Mouse (Mus musculus): Measurements from ENCODE around the gene Cep55.
A peak's percentile ranks its signal among the peaks of the same experiment; 100 is the strongest.

Gene Cep55

DNA sequence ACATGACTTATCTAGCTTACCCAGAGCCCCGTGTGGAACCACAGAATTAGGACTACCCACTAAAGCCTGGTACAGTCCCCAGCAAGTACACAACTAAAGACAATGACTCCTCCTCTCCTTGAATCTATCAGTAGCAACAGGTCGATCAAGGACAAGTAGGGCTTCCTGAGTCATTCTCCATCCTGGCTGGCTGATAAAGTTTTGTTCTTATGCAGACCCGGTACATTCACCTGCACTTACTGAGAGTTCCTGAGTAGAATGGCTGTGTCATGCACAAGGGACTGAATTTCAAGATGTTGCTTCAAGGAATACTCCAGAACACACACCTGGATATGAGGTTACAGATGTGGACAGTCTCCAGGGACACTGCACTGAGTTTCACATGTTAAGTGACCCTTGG lies 9.6 kb upstream of the Cep55 start:
- DNase-seq: no peak

DNA sequence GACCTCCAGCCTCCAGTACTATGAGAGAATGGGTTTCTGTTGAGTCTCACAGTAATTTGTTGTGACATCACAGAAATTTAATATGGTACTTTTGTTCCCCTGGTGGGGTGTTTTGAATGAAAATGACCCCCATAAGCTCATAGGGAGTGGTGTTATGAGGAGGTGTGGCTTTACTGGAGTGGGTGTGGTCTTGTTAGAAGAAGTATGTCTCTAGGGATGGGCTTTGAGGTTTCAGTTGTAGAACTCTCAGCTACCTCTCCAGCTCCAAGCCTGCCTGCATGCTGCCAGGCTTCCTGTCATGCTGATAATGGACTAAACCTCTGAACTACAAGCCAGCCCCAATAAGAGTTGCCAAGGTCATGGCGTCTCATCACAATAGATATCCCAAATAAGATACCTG lies 5.1 kb upstream of the Cep55 start:
- DNase-seq: no peak

DNA sequence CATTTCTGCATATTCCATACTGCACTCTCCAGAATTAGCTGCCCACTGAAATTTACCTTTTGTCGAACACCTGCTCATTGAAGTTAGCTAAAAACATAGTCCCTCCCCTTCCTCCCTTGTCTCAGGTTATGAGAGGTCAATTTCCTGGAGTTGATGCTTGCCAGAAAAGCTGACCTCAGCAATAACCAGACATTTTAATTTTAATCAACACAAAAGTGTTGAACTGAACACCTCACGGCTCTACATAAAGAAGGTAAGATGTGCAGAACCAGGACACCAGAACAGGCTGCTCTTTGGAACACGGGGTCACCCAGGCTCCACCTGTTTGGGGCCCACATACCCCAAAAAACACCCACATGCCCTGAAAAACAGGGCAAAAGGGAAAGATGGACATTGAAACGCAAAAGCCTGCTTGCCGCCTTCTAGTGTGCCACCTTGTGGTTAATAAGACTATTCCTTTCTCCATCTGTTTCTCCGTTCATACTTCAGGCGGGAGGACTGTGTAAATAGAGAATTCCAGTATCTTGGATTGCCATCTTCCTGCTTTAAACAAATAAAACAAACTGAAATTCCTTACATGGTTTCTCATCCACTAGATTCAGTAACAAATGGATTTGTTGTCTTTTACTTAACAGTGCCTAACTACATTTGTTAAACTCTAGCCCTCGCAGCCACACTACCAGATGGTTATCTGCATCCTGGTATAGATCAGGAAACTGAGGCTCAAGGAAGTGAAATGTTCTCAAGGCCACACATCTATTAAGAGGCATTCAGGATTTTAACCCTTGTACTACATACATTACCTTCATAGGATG lies 1.4 kb upstream of the Cep55 start:
- DNase-seq: peak; percentile 13 to 38

GRCm38 (mm10) chr19:38054149-38054719 lies 577 bp upstream of the Cep55 start:
- peak; percentile 69 to 76 for DNase-seq

- no peak for DNase-seq
These were observed 987 bp downstream of the Cep55 start for GRCm38 (mm10) chr19:38055798-38056197.

GRCm38 (mm10) chr19:38056276-38056675 lies 1.5 kb downstream of the Cep55 start:
- no peak for DNase-seq

DNA sequence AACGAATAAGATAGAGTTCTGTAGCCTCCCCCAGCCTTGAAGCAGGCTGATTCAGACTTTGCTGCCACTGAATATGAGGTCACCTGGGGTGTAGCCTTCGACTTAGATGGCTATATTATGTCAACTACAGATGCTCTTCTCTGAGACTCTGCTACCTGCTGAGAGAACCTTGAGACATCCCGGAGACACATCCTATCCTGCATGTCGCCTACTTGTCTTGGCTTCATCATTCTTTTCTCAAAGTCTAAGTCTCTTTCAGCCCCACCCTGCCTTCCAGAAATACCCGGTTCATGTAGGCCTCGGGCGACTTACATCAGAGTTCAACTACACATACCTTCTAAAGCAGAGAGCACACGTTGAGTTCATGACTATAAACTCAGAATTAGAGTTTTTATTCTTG lies 2.1 kb downstream of the Cep55 start:
- DNase-seq: no peak

DNA sequence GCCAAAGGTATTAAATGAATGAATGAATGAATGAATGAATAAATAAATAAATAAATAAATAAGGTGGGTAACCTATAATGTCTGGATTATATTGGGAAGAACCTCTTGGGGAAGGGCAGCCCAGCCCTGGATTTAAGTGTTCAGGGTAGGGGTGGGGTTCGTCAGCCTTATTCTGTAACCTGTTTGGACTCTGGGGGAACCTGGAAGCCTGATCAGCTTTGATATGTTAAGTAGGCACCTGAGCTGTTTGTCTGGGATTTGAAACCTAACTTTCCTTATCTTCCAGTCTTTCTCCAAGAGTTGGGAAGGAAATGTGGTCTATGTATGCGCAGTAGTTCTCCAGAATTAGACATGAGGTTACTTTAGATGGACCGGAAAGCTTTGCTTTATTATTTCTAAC lies 8.4 kb downstream of the Cep55 start:
- no peak for DNase-seq

DNA sequence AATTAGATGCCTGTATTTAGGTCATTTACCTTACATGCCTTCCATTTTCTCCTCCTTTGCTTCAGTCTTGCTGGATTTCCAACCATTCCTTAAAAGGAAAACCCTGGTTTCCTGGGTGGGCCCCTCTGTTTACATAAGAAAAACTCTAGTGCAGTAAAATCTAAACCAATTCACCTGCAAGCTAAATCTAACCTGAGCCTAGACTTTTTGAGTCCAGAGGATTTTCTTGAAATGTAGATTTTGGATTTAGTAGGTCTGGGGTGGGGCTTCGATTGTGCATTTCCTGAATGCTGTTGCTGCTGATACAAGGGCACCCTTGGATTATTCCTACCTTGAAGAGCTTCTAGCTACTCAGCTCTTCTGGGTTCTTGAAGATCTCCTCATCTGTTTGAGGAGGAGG lies 9.2 kb downstream of the Cep55 start:
- no peak for DNase-seq

GRCm38 (mm10) chr19:38073226-38073625 lies 18.4 kb downstream of the Cep55 start:
- DNase-seq: no peak

DNA sequence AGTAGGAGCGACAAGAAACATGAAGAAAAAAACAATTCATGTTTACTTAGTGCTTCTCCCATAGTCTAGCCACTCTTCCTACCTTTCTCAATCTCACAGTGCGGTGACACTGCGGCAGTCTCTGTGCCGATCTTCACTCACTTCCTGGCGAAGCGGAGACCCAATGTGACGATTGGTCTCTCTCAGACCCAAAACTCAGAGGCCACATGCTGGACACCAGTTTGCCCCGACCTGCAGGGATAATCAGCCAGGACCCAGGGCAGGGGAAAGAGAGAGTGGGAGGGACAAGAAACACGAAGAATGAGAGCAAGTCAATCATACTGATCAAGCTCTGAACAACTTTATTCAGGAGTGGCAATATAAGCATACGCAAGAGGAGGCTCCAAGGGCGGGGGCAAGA lies 20.2 kb downstream of the Cep55 start:
- DNase-seq: no peak

DNA sequence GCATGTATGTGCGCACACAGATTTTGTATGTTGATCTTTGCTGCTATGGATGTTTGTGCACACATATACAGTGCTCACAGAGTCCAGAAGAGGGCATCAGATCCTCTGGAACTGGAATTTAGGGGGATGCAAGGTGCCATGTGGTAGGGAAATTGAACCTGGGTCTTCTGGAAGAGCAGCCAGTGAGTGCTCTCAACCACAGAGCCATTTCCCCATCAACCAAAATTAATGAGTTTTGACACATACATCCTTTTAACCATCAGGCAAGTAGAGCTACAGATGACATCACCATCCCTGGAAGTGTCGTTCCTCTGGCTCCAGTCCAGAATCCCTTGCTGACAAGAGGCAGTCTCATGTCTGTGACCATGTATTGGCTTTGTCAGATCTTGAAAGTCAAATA lies 21.4 kb downstream of the Cep55 start:
- peak in 1 of 2 experiments; percentile 6 for DNase-seq

DNA sequence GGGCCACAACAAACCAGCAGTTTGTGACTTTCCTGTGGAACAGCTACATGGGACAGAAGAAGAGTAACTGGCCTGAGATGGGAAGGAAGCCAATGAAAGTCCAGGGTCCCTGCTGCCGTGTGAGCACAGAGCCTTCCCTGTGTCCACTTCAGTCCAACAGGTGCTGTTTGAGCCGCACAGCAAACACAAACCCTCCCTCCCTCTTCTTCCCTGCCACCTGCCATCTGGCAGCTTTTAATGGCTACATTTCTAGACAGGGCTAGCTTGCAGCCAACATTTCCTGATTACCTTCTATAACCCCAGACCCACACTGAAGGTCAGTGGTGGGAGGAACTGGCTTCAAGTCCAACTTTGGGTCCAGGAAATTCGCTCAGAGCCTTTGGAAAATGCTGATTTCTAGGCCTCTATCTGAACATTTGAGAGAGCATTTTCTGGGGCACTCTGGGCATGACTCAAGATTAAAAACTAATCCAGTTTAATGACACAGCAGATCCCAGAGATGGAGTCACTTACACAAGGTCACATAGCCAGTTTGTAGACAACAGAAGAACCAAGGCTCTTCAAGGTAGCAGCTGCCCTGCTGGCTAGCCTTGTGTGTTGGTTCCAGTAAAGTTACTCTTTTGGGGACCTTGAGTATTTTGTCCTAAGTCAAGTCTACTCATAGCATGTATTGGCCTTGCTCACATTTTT lies 23.2 kb downstream of the Cep55 start:
- peak; percentile 15 to 19 for DNase-seq

- no peak for DNase-seq
These were observed 26.6 kb downstream of the Cep55 start for GRCm38 (mm10) chr19:38081361-38081760.

DNA sequence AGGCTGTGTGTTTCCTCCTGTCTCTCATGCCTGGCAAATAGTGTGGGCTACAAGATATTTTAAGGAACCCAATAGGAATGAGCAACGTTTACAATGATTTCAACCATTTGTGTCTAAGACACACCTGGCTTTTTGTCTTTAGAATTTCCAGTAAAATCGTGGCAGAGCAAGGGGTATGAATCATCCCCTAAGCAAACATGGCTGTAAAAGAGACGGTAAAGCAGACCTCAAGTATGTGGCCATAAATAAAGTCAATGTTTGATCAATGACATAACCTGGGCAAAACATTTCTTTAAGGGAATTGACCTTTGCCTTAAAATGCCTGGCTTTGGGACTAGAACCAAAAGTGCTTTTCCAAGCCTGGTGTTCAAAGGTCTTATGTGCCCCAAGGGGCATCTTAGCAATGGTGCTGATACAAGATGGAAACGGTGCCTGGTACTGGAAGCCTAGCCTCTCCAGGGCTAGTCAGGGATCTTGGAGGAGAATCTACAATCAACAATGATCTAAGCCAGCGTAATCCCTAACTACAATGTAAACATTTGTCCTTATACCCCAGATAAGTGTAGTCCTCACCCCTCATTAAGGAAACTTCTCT lies 28.2 kb downstream of the Cep55 start:
- no peak for DNase-seq

DNA sequence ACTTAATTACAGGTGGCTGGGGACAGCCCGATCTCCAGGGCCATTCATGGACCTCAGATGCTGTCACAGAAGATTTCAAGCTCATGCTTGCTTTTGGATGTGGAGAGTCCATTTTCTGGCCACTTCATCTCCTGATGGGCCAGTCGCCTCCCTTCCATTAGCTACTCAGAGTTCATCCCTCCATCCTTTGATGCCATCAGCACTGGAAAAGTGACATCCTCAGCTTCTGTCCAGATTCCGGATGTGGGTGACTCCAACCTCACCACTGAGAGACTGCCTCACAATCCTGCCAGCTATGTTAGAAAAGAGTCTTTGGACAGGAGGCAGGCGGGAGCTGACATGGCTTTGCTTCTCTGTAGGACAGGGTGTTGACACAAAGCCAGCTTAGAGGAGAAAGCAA lies 31.0 kb downstream of the Cep55 start:
- no peak for DNase-seq

GRCm38 (mm10) chr19:38086948-38087551 lies 32.2 kb downstream of the Cep55 start:
- no peak for DNase-seq

DNA sequence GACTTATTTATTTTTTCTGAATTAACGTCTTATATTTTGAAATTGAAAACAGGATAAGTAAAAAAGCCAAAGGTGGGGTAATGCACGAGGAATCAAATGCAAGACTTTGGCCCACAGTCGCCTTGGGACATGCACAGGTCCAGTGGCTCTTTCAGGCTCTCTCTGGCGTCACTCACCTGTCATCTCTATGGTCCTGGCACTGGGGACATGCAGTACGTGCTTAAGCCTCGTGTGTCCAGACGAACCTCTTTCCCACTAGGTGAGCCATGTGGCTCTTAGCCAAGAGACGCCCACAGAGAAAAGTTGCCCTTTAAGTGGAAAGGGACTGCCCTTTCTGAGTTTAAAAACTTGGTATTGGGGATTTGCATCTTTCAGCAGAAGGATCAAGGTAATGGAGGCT lies 34.5 kb downstream of the Cep55 start:
- no peak for DNase-seq

- no peak for DNase-seq
These were observed 36.7 kb downstream of the Cep55 start for GRCm38 (mm10) chr19:38091512-38091985.

GRCm38 (mm10) chr19:38096231-38096630 lies 41.4 kb downstream of the Cep55 start:
- DNase-seq: no peak

DNA sequence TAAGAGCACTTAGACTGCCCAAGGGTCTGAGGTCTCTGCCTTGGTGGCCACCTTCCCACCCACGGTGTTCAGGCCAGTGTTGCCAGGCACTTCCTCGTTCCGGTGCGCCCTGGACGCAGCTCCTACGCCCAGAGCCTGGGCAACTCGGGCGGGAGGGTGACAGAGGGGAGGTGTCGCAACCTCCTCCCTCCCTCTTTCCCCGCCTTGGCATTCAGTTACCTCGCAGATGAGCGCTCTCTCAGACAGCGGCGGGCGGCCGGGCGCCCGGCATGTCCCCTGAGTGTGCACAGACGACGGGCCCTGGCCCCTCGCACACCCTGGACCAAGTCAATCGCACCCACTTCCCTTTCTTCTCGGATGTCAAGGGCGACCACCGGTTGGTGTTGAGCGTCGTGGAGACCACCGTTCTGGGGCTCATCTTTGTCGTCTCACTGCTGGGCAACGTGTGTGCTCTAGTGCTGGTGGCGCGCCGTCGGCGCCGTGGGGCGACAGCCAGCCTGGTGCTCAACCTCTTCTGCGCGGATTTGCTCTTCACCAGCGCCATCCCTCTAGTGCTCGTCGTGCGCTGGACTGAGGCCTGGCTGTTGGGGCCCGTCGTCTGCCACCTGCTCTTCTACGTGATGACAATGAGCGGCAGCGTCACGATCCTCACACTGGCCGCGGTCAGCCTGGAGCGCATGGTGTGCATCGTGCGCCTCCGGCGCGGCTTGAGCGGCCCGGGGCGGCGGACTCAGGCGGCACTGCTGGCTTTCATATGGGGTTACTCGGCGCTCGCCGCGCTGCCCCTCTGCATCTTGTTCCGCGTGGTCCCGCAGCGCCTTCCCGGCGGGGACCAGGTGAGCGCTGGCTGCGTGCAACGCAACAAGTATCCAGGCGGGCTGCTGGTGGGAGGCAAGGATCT lies 42.3 kb downstream of the Cep55 start, which contains the start of gene Ffar4:
Gene Ffar4, plus strand, starts transcription at position 214 of the 901 bp plus-strand sequence.
- DNase-seq: no peak

DNA sequence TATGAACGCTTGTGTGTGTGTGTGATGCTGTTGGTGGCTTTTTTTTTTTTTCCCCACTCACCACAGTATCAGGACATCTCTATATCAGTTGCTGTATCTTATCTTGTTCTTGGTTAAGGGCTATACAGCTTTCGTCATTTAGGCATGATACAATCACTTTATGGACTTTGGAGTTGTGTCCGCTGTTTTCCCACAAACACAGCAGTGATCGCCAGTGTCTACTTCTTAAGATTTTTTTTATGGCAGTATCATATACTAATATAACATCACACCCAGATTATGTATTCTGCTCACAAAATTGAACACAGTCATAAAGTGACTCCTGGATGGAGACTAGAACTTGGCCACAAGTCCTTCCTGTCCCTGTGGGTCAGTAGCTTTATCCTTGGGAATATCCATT lies 53.1 kb downstream of the Cep55 start:
- no peak for DNase-seq

Data from cerebellum, postnatal 36 days (tissue).